Comparison of ENCODE assay signal across 22 mouse cellular contexts in genomic region chr4:29103414-29103813, GRCm38 (mm10).
"Had no signal": no experiment of that assay in that cellular context is flagged by ENCODE, and none has a peak within 500 bp of the region (broad histone marks: within the 10 kb centered on the region; RNA-seq: fewer than 3 reads in every experiment).

No protein-coding gene starts in this region.

- ATAC-seq: inflammation-experienced regulatory T-cells, adult 6 months; midbrain, embryonic 15.5 days had no signal

- H3K27me3 ChIP-seq: kidney, embryonic 15.5 days; liver, embryonic 15.5 days; midbrain, embryonic 12.5 days; midbrain, embryonic 15.5 days; neural tube, embryonic 12.5 days; neural tube, embryonic 15.5 days had no signal

- H3K4me1 ChIP-seq: kidney, embryonic 15.5 days; liver, embryonic 15.5 days; midbrain, embryonic 15.5 days; neural tube, embryonic 12.5 days; neural tube, embryonic 15.5 days had no signal

- H3K4me3 ChIP-seq: kidney, embryonic 15.5 days; left cerebral cortex, adult 2 months; liver, embryonic 15.5 days; midbrain, embryonic 12.5 days; midbrain, embryonic 15.5 days; neural tube, embryonic 12.5 days; neural tube, embryonic 15.5 days had no signal

- H3K36me3 ChIP-seq: kidney, embryonic 15.5 days; liver, embryonic 15.5 days; midbrain, embryonic 12.5 days; midbrain, embryonic 15.5 days; neural tube, embryonic 12.5 days; neural tube, embryonic 15.5 days had no signal

- DNase-seq: kidney, adult 11 months; kidney, adult 8-10 months; kidney, postnatal 10 days; kidney, postnatal 36 days; layer of hippocampus, postnatal 36 days; right cerebral cortex, adult 18-20 months; right cerebral cortex, postnatal 14 days; right cerebral cortex, postnatal 4 days; thymus, adult 2 months; thymus, postnatal 14 days; thymus, postnatal 4 days had no signal

- H3K9me3 ChIP-seq: kidney, embryonic 15.5 days; liver, embryonic 15.5 days; midbrain, embryonic 12.5 days; midbrain, embryonic 15.5 days; neural tube, embryonic 12.5 days; neural tube, embryonic 15.5 days had no signal

- H3K9ac ChIP-seq: kidney, embryonic 15.5 days; liver, embryonic 15.5 days; midbrain, embryonic 12.5 days; midbrain, embryonic 15.5 days; neural tube, embryonic 12.5 days; neural tube, embryonic 15.5 days had no signal

- H3K27ac ChIP-seq: kidney, embryonic 15.5 days; left cerebral cortex, adult 2 months; liver, embryonic 15.5 days; macrophage; midbrain, embryonic 12.5 days; midbrain, embryonic 15.5 days; neural tube, embryonic 12.5 days; neural tube, embryonic 15.5 days; stomach, postnatal 0 days had no signal

- H3K4me2 ChIP-seq: kidney, embryonic 15.5 days; liver, embryonic 11.5 days; liver, embryonic 15.5 days; midbrain, embryonic 12.5 days; midbrain, embryonic 15.5 days; neural tube, embryonic 12.5 days; neural tube, embryonic 15.5 days had no signal
